Mouse (Mus musculus): ENCODE measurements around the gene Adam1a.

- TF ChIP-seq CTCF (IDR thresholded peaks at IDR 0.05; ENCODE audit: extremely low read depth, insufficient read length, insufficient replicate concordance, low read depth, low read length) (no peak), POLR2A (IDR thresholded peaks at IDR 0.05; ENCODE audit: low read depth, low read length) (no peak)
These were observed 4.0 kb downstream of the Adam1a start for GRCm38 (mm10) chr5:121541235-121541634.
